In the genomic region with DNA sequence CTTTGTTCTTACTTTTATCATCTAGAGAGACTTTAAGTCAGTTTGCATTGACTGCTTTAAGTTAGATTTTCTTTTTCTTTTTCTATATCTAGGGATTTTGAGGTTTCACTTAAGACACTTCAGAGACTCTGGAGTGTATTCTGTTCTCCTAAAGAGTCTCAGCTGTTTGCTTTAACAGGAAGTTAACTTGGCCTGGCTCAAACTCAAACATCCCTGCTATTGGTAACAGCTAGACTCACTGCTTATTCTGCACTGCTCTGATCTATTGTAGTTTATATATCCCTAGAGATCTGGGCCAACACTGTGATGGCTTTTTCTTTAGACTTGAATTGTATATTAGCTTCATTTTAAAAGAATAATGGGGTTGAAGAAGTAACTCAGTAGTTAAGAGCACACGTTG, we compare ENCODE assay signal across 30 mouse cellular contexts. TPM values are rescaled to one million over a fixed set of nuclear protein-coding genes. Genes with fewer than 3 reads are reported as not detected.
DNase-seq lines count a peak whose midpoint lies in the region; ATAC-seq and TF ChIP-seq lines count a peak whose summit lies in the region.
"Had no signal": no experiment of that assay in that cellular context is flagged by ENCODE, and none has a peak within 500 bp of the region (broad histone marks: within the 10 kb centered on the region; RNA-seq: fewer than 3 reads in every experiment).

No protein-coding gene starts in this region.

- H3K4me3 ChIP-seq in embryonic facial prominence, embryonic 14.5 days (ENCODE audit: low read depth, low read length): no peak overlapping the region
- no peak overlapping the region for H3K4me3 ChIP-seq in embryonic facial prominence, embryonic 10.5 days
- no peak overlapping the region for H3K4me3 ChIP-seq in lung, embryonic 14.5 days (ENCODE audit: low read depth, low read length)
- H3K4me3 ChIP-seq in lung, adult 2 months (replicated peaks; ENCODE audit: extremely low read depth, low read depth, low read length): no peak overlapping the region
- H3K4me3 ChIP-seq: forebrain, embryonic 13.5 days; hindbrain, embryonic 13.5 days; layer of hippocampus, adult 2 months; left cerebral cortex, adult 2 months; limb, embryonic 15.5 days; liver, embryonic 13.5 days; midbrain, embryonic 10.5 days; midbrain, embryonic 15.5 days; neural tube, embryonic 15.5 days; stomach, embryonic 15.5 days had no signal

- no peak overlapping the region for H3K4me2 ChIP-seq in embryonic facial prominence, embryonic 14.5 days (ENCODE audit: low read depth, low read length)
- no peak overlapping the region for H3K4me2 ChIP-seq in lung, embryonic 14.5 days
- H3K4me2 ChIP-seq: forebrain, embryonic 13.5 days; hindbrain, embryonic 13.5 days; limb, embryonic 15.5 days; liver, embryonic 13.5 days; midbrain, embryonic 15.5 days; neural tube, embryonic 15.5 days; stomach, embryonic 15.5 days had no signal

- ATAC-seq in embryonic facial prominence, embryonic 14.5 days (ENCODE audit: low read depth): no peak
- no peak for ATAC-seq in lung, embryonic 14.5 days (ENCODE audit: insufficient read depth)
- ATAC-seq: activated CD4-positive, CD25-positive, alpha-beta regulatory T cell, adult 4 months; forebrain, embryonic 13.5 days; midbrain, embryonic 15.5 days had no signal

- WGBS in embryonic facial prominence, embryonic 14.5 days: 71% methylated on average over 1 of the region's 1 CpGs
- 92% methylated on average over 1 of the region's 1 CpGs for WGBS in embryonic facial prominence, embryonic 10.5 days
- WGBS in lung, embryonic 14.5 days: 68% methylated on average over 1 of the region's 1 CpGs
- WGBS in lung, adult 2 months: 64% methylated on average over 1 of the region's 1 CpGs

- no peaks in the 10 kb centered on the region for H3K36me3 ChIP-seq in embryonic facial prominence, embryonic 14.5 days (ENCODE audit: control insufficient read depth, insufficient read depth, low read length)
- H3K36me3 ChIP-seq in embryonic facial prominence, embryonic 10.5 days (replicated peaks): no peaks in the 10 kb centered on the region
- H3K36me3 ChIP-seq in lung, embryonic 14.5 days (ENCODE audit: insufficient read depth): no peaks in the 10 kb centered on the region
- H3K36me3 ChIP-seq: hindbrain, embryonic 13.5 days; limb, embryonic 15.5 days; liver, embryonic 13.5 days; midbrain, embryonic 10.5 days; midbrain, embryonic 15.5 days; neural tube, embryonic 15.5 days; stomach, embryonic 15.5 days had no signal

- no peaks in the 10 kb centered on the region for H3K27me3 ChIP-seq in embryonic facial prominence, embryonic 14.5 days (replicated peaks; ENCODE audit: control insufficient read depth, insufficient read depth, low read length)
- H3K27me3 ChIP-seq in embryonic facial prominence, embryonic 10.5 days (replicated peaks; ENCODE audit: low read depth, poor library complexity, severe bottlenecking): peaks cover 2% of the 10 kb centered on the region; the same call in 1 of the 2 replicates
- no peaks in the 10 kb centered on the region for H3K27me3 ChIP-seq in lung, embryonic 14.5 days (ENCODE audit: insufficient read depth, low read length)
- H3K27me3 ChIP-seq: CH12.LX; hindbrain, embryonic 13.5 days; limb, embryonic 15.5 days; liver, embryonic 13.5 days; midbrain, embryonic 15.5 days; neural tube, embryonic 15.5 days; stomach, embryonic 15.5 days had no signal

- H3K4me1 ChIP-seq in embryonic facial prominence, embryonic 14.5 days (ENCODE audit: control insufficient read depth, insufficient read depth, low read length): no peaks in the 10 kb centered on the region
- peaks cover 11% of the 10 kb centered on the region for H3K4me1 ChIP-seq in embryonic facial prominence, embryonic 10.5 days
- H3K4me1 ChIP-seq in lung, embryonic 14.5 days (ENCODE audit: insufficient read depth): no peaks in the 10 kb centered on the region
- no peaks in the 10 kb centered on the region; the same call in 1 of the 2 replicates for H3K4me1 ChIP-seq in lung, adult 2 months (ENCODE audit: control insufficient read depth, insufficient read depth, low read length)
- H3K4me1 ChIP-seq: forebrain, embryonic 13.5 days; hindbrain, embryonic 13.5 days; limb, embryonic 15.5 days; liver, embryonic 13.5 days; midbrain, embryonic 10.5 days; midbrain, embryonic 15.5 days; neural tube, embryonic 15.5 days; stomach, embryonic 15.5 days had no signal

- TF ChIP-seq POLR2A in lung, adult 2 months (IDR thresholded peaks at IDR 0.05; ENCODE audit: borderline replicate concordance, extremely low read depth, low read depth, low read length): no peak

- DNase-seq in embryonic facial prominence, embryonic 14.5 days (ENCODE audit: low spot score): peak; percentile 51
- no peak for DNase-seq in embryonic facial prominence, embryonic 10.5 days (ENCODE audit: low spot score)
- peak; percentile 28 for DNase-seq in kidney, adult 9 months
- no peak for DNase-seq in kidney, adult 11 months
- DNase-seq in lung, embryonic 14.5 days: peak; percentile 51
- DNase-seq in lung, adult 2 months: no peak
- DNase-seq in thymus, postnatal 0 days (ENCODE audit: low spot score): peak; percentile 27
- DNase-seq in thymus, postnatal 14 days: no peak
- DNase-seq: adrenal gland, adult 2 months; adrenal gland, postnatal 36 days; cerebellum, adult 18-20 months; cerebellum, postnatal 14 days; gastrocnemius, postnatal 10 days; heart, postnatal 4 days; liver, embryonic 13.5 days; lung, adult 18-20 months; retina, postnatal 1 day; right cerebral cortex, postnatal 14 days; thymus, postnatal 36 days had no signal

- no peaks in the 10 kb centered on the region for H3K9me3 ChIP-seq in embryonic facial prominence, embryonic 14.5 days (ENCODE audit: control insufficient read depth, low read length)
- no peaks in the 10 kb centered on the region for H3K9me3 ChIP-seq in embryonic facial prominence, embryonic 10.5 days
- no peaks in the 10 kb centered on the region for H3K9me3 ChIP-seq in lung, embryonic 14.5 days (ENCODE audit: low read depth, low read length)
- H3K9me3 ChIP-seq: forebrain, embryonic 13.5 days; hindbrain, embryonic 13.5 days; limb, embryonic 15.5 days; liver, embryonic 13.5 days; midbrain, embryonic 10.5 days; midbrain, embryonic 15.5 days; neural tube, embryonic 15.5 days; stomach, embryonic 15.5 days had no signal

- no peak overlapping the region for H3K9ac ChIP-seq in embryonic facial prominence, embryonic 14.5 days (ENCODE audit: low read depth, low read length)
- H3K9ac ChIP-seq in lung, embryonic 14.5 days: no peak overlapping the region
- H3K9ac ChIP-seq: forebrain, embryonic 13.5 days; hindbrain, embryonic 13.5 days; limb, embryonic 15.5 days; liver, embryonic 13.5 days; midbrain, embryonic 15.5 days; neural tube, embryonic 15.5 days; stomach, embryonic 15.5 days had no signal

- H3K27ac ChIP-seq in embryonic facial prominence, embryonic 14.5 days (replicated peaks; ENCODE audit: low read depth, low read length): no peak overlapping the region
- H3K27ac ChIP-seq in embryonic facial prominence, embryonic 10.5 days (replicated peaks): no peak overlapping the region
- H3K27ac ChIP-seq in lung, embryonic 14.5 days (ENCODE audit: low read depth): no peak overlapping the region
- H3K27ac ChIP-seq: forebrain, embryonic 13.5 days; hindbrain, embryonic 13.5 days; layer of hippocampus, adult 2 months; left cerebral cortex, adult 2 months; limb, embryonic 15.5 days; liver, embryonic 13.5 days; midbrain, embryonic 10.5 days; midbrain, embryonic 15.5 days; neural tube, embryonic 15.5 days had no signal

- TF ChIP-seq CTCF in lung, embryonic 14.5 days (IDR thresholded peaks at IDR 0.05; ENCODE audit: low read depth): no peak
- no peak for TF ChIP-seq CTCF in lung, adult 2 months (IDR thresholded peaks at IDR 0.05; ENCODE audit: insufficient read depth, low read length)

RNA-seq across cellular contexts. Expression of gene Cdca7, which starts 8.4 kb away (rescaled TPM):
- polyA plus RNA-seq in embryonic facial prominence, embryonic 14.5 days (2014; fragmentation: Nextera tagmentation; extraction: Ambion mirVana): 81.5 and 99.4 TPM in 2 replicates
- polyA plus RNA-seq in embryonic facial prominence, embryonic 10.5 days (2016; fragmentation: Nextera tagmentation; extraction: Ambion mirVana): 252 and 257 TPM in 2 replicates
- polyA plus RNA-seq in lung, embryonic 14.5 days (2014; fragmentation: Nextera tagmentation; extraction: Ambion mirVana): 180 and 188 TPM in 2 replicates
- 6.1 and 8.1 TPM in 2 replicates for polyA plus RNA-seq in lung, adult 2 months (2012; rRNA removed)
- polyA plus RNA-seq in thymus, postnatal 0 days (2015; fragmentation: Nextera tagmentation; extraction: Ambion mirVana): 361 and 379 TPM in 2 replicates

Comparison
In these comparisons a context has a peak if more than half of its experiments do, and no peak if none do; other contexts are left out.
1. DNase-seq: peak in embryonic facial prominence, embryonic 14.5 days (single experiment), kidney, adult 9 months (single experiment), lung, embryonic 14.5 days (single experiment) and thymus, postnatal 0 days (single experiment); none in embryonic facial prominence, embryonic 10.5 days (single experiment), kidney, adult 11 months (single experiment), lung, adult 2 months (single experiment) and thymus, postnatal 14 days (single experiment).